Mouse (Mus musculus) CD4-positive, CD25-positive, alpha-beta regulatory T cell, adult 4 months (primary cell): ENCODE data around the gene Rfx8. TPM values are rescaled to one million over a fixed set of nuclear protein-coding genes. Genes with fewer than 3 reads are reported as not detected.

Experiments
- ATAC-seq: one replicate; pipeline ENCODE4 v1.8.0; 2017
- polyA plus RNA-seq, 2 experiments: library from polyadenylated mRNA; unstranded; fragments of 100-300 nt; shearing (Covaris generic); gene quantifications; one replicate each; pipeline ENCODE4 v1.2.1; 2017

Gene Rfx8
- polyA plus RNA-seq, 2 experiments from 2014 or later: not detected

DNA sequence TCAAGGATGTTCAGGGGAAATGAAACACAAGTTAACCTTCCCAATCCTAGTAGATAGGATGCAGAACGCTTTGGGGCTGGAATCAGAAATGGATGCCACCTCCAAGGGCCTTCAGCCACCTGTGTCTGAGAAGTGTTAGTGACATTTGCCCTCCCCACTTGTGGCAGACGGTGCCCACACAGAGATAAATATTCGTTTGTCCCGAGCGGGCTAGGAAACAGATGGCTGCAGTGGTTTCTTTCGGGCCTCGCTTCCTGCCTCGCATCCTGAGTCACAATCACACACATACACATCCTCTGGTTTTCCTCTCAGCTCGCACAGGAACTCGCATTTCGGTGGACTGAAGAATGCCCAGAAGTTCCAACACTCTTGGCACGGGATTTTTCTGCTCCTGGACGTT lies 13.5 kb upstream of the Rfx8 start:
- ATAC-seq: peak; percentile 77

DNA sequence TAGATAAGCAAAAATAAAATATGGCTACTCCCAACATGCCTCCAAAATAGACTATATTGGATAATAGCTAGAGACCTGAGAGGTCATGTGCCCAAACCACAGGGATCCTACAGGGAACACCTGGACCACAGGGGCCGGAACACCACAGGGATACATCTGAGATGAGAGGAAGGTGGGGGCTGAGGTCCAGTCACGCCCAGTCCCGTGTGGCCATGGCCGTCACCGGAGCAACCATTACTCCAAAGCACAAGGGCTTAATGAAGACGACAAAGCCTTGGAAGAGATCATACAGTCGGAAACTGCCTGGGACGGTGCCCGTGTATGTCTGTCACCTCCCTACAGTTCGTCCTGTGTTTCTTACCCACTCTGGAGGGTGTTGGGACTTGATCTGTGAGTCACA lies 13.1 kb upstream of the Rfx8 start:
- ATAC-seq: no peak

DNA sequence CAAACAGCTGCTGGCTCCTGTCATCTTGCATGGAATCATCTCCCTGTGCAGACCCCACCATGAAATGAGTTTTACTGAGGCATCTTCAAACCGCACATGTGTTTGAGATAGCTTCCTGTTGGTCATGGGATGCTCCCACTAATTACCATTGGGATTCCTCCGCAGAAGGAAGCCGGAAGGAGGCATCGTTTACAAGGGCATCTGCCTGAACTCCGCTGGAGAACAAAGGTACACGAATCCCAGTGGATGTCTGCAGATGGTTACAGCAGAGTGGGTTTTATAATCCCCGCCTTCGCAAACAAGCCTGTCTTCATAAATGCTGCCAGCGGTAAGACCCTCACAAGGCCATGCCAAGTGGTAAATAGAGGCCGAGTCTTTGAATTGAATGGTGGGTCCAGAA lies 11.3 kb upstream of the Rfx8 start:
- no peak for ATAC-seq

DNA sequence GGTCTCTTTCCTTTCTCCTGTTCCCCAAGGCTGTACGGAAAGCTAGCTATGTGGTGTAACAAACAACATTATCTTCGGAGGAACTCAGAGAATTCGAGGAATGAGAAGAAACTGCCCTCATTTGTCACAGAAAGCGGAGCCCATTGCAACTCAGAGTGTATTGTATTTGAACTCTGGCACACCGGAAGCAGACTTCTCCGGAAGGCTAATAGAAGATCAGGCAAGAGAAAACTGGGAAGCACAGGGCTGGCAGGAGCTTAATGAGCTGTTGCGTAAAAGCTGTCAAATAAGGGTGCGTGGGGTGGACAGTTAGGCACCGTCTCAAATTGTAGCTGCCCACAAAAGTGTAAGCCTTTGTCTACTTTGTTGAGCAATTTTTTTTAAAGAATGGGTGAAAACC lies 10.7 kb upstream of the Rfx8 start:
- ATAC-seq: no peak

DNA sequence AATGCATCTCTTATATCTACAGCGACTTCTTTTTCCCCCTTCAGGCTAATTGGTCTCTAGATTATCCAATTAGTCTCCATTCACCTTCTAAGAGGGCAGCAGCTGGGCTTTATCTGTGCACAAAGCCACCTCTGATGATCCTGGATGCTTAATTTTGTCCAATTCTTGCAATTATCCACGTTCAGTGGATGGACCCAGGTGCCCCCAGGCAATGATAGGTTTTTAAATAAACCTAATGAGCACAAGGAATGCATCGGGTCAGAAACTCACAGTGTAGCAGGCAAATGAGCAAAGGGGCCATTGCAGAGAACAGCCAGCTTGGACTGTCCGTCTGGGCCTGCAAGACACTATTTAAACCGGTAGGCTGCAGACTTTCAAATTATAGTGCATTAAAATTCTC lies 10.1 kb upstream of the Rfx8 start:
- ATAC-seq: no peak

DNA sequence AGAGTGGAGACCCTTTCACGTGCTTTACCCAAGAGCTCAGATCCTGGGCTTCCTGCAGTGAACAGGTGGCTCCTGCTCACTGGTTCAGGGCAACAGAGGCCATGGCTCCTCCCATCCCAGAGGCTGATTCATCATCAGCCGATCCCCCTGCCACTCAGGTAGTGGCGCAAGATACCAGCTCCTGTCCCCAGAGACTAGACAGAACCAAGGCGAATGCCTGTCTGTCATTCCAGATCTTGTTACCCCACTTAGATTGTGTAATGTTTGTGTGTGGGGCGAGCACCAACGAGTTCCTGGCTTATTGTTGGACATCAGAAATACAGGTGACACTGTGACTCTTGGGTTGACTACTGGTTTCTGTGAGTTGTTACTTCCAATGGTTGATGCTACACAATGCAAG lies 9.1 kb upstream of the Rfx8 start:
- ATAC-seq: no peak

DNA sequence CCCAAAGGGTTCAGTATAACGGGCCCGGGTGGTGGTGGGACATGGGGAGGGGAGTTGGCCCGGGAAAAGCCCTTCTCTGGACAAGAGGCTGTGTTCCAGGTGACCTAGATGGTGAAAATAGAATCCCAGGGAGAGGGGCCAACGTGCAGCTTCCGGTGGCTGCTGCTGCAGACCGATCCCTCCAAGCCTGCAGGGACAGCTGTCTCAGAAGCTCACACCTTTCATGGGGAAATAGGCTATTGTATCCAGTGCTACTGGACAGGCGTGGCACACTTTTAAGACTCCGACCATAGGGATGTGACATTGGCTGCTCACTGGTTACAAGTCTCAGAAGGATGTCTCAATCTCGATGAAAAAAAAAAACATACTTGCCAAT lies 542 bp upstream of the Rfx8 start:
- no peak for ATAC-seq

DNA sequence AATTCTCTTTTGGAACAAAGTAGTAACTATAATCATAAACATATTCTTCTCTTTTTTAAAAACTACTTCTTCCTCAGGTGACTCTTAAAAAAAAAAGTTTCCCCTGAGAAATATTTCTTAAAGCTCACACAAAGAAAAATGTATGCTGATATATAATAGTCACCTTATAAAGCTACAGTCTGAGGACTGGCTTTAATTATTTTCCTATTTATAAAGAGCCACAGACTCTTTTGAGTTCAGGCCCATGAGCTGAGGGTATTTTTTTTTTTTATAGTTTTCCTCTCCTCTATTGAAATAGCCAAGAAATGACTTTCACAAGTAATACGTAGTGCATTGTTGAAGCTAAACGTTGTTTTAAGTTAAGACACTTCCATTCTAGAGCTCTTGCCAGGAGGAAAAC lies 611 bp downstream of the Rfx8 start:
- no peak for ATAC-seq

DNA sequence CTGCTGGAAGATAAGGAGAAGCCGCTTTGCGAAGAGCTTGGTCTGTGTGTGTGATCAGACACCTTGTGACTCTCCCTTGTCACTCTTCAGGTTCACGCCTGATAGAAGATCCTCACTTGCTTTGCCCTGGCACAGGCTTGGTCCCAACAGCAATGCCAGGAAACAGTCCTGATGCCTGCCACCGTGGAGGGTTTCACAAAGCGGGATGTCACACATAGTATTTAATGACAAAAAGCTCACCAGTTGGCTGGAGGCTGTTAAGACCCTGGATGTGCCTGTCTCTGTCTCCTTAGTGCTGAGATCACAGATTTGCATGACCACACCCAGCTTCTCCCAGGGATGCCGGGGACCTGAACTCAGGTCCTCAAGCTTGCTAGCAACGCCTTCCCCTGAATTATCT lies 5.2 kb downstream of the Rfx8 start:
- ATAC-seq: no peak

DNA sequence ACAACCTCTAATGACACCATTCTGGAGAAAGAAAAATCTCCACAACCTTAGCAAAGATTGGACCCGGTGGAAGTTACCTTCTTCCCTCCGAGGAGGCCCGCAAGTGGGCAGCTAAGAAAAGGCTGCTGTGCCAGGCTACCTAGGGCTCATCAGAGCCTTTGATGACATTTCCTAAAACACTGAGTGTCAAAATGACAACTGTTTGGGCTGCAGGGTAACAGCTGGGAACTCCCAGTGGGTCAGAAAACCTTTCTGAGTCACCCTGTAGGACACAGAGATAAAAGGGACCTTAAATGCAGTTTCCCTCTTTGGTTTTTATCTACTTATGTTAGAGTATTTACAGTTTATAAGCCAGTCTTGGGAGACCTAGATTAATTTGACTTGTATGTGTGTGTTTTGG lies 6.1 kb downstream of the Rfx8 start:
- no peak for ATAC-seq

DNA sequence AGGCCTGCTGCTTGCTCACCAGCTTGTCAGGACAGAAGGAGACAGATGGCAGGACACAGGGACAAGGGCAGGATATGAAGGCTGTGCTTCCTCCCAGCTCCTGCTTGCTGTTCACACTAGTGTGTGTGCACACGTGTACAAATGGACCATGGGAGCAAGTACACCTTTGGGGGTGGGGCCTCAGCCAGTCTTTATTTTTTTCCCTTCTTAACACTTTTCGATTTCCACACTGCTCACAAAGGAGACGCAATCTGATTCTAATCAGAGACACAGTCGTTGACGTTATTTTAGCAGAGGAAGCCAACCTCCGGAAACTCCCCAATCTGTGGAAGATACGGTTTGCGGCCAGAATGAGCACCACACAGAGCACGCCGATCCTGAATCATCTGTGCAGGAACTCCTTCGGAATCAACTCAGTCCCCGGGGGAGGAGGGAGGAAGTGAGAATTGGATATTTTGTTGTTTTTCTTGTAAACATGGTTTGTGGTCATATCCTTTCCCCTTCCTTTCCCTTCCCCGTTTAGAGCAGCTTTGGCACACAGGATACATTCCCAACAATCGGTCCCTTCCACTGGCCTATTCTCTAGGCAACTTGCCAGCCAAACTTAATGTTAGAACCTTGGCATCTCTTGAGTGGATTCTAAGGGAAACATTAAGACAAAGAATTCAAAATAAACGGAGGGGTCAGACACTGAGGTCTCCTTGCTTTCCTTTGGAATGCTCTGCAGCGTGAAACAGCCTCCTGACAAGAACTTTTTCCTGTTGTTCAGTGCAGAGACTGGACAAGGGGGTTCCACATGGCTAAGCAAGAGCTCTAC lies 6.7 kb downstream of the Rfx8 start:
- peak; percentile 89 for ATAC-seq

DNA sequence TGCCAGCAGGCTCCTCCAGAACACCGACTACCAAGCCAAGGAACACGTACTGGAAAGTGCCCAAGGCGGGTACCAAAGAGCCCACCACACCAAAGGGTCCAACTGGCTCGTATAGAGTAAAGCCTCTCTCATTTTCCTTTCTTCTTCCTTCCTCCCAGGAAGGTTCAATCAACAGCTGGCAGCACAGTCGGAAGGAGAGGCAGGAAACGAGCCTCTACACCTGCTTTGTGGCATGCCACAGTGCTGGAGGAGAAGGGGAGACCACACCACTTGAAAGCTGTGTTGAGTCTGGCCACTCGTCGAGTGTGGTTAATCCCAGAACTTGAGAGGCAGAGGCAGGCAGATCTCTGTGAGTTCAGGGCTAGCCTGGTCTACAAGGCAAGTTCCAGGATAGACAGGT lies 7.5 kb downstream of the Rfx8 start:
- ATAC-seq: no peak

DNA sequence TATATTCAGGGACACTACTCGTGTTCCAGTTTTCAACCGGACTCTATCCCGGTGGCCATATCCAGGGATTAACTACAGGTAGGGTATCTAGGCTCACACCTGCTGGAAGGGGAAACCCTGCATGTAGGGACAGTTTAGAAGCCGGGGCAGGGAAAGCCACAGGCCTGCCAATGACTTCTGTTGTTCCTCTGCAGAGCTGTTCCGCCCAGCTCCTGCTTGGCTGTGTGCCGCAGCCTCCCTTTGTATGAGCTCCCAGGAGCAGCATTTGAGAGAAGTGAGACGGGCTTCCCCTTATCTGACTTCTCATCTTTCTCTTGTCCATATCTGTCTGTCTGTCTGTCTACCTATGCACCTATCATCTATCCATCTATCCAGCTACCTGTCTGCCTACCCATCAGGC lies 8.5 kb downstream of the Rfx8 start:
- ATAC-seq: no peak

DNA sequence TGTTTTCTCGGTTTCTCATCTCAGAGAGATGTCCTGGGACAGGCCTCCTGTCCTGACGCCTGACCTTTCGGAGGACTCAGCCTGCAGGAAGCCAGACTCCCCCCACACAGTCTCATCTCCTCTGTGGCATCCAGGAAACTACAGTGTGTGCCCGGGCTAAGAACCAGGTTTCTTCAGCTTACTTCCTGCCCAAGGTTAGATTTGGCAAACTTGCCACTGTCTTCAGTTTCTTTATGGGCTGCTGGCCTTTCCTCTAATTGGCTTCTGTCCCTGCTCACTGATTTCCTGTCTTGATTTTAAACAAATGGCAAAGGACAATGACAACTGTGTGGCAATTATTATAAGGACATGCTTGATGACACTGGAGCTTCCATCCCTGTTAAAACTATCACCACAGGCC lies 10.2 kb downstream of the Rfx8 start:
- peak; percentile 26 for ATAC-seq

DNA sequence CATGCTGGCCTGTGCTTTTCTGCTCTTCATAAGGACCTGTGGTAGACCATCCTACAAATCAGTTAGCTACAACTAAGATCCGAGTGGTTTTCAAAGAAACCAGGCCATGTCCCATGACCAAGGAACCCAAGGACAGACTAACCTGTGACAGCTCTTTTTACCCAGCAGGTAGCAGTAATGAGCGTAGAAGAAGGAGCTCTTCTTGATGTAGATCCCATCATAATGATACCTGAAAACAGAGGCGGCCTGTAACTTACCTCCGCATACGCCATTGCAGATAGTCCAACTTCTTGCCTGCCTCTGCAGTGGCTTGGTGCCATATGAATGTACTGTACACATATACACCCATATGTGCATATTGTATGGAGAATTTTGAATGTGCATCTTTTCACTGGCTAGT lies 10.8 kb downstream of the Rfx8 start:
- ATAC-seq: no peak

DNA sequence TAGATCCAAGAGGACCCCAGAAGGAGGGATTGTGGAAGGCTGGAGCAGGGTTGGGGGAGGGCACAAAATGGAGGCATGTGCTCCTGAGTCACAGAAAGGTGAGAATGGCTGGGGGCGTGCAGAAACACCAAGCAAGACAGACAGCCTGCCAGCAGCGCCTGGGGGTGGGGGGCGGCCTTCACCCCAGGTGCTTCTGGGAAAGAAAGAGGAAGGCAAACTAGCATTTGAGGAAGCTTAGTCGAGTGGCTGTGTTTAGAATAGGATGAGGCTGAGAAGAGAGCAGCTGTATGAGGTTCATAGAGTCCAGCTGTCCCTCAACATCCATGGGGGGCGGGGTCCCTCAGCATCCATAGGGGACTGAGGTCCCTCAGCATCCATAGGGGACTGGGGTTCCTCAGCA lies 12.0 kb downstream of the Rfx8 start:
- ATAC-seq: no peak

DNA sequence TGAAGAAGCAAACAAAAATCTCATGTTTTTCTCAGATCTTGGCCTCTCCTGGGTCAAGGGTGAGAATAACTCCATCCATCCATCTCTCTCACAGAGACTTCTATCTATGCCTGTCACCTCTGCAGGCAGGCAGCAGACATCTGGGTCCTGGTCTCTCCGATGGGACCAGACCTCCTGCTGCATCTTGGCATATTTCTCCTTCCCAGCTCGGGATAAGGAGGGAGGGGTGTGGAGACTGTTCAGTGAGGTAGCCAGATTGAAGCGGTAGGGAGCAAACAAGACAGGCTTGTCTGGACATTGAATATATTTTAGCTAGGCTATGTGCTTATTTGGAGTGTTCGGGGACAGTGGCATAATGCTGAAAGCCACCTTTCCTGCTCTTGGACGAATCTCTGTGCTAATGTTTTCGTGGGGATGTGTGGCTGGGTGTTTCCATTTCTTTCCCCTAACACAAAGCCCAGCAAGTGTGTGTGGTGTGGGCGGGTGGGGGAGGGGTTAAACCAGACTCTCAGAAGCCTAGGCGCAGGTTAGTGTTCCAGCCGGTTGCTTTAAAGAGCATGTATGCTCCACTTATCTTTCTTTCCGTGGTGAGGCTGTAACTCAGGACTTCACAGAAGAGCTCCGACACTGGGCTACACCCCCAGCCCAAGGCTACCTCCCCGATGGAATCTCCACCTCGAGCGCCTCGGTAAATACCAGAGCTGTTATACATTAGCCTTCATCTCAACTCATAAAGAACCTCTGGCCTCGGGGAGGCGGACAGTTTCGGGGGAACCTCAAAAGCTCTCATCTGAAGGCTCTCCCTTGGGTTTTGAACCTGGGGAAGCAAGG lies 18.4 kb downstream of the Rfx8 start:
- ATAC-seq: peak; percentile 47

DNA sequence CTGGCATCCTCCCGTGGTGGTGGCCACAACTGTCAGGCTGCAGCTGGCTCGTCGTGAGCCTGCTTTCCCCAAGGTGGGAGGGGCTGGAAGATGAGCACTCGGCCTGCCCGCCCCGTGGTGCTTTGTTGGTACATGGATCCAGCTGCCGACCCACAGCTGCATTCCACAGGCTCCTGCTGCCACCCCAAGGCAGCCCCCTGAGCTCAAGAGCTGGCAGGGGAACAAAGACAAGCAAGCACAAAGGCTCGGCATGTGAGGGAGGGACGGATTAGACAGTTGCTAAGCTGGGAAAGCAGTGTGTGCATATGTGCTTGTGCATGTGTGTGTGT lies 19.6 kb downstream of the Rfx8 start:
- ATAC-seq: no peak

DNA sequence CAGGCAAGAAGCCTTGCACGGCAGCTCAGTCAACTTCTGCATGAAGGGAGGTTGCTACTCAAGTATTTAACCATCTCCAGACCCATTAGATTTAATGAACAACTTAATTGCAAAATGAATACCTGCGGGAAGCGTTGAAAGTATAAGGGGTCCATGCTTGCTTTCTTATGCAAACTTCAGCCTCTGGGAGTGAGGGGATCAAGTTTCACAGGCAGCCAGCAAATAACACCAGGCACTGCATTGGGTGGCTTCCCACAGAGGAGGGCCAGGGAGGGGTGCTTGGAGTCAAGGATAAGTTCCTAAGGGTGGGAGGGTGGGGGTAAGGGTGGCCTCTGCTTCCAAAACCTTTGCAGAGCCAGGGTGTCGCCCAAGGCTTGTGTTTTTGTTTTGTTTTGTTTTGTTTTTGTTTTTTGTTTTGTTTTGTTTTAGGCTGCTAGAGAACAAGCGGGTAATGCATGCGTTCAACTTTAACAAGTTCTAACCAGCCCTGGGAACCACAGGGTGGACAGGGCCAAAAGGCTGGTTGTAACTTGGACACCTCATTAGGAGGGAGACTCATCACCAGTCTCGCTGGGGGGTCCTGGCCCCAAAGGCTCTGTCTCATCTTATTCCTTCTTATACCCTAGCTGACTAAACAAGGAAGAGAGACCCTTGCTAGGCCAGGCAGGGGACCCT lies 20.1 kb downstream of the Rfx8 start:
- no peak for ATAC-seq

DNA sequence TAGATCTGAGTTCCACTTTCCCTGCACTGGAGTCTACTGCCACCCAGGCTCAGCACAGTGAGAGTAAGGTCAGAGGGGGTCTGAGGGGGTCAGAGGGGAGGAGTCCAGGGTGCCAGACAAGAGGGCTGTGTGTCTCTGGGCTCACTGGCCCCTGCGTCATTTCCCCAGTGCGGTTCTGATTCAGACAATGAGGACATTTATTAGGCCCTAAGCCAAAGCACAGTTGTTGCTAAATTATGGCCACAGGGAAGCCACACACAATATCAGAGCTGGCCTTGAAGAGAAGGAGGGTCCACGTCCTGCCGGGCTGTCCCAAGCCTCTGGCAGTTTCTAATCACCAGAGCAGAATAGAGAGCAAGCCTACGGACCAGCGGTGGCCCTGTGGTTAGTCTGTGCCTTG lies 22.3 kb downstream of the Rfx8 start:
- no peak for ATAC-seq

DNA sequence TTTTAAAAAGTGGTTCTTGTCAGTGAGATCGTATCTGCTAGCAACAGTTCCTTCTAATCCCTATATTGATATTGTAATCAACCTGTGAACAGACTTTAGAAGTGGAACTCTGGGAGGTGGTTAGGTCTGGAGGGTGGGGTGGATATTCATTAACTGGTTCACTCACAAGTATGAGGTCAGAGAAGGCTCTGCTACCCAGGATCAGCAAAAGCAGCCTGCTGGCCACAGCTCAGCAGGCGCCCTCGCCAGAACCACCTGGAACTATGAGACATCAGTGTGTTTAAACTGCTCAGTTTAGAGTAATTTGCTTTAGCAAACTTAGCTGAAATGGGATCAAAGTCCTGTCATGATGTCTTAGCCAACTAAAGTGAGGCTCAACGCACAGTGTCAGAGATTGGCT lies 25.6 kb downstream of the Rfx8 start:
- no peak for ATAC-seq

DNA sequence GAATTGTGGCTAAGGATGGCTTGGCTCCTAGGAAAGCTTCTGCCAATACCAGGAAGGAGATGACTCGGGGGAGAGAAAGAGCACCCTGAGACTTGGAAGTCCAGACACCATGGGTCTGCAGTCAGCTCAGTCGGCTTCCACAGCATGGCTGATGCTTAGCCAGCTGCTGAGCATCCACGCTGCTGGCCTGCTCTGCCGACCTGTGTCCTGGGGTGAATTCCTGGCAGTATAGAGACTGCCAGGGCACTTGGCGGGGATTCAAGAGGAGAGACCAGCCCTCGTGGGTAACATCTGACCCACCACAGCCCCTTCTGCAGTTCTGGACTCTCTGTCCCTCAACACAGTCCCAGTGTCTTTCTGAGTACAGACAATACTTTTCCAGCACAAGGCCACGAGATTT lies 26.0 kb downstream of the Rfx8 start:
- no peak for ATAC-seq

DNA sequence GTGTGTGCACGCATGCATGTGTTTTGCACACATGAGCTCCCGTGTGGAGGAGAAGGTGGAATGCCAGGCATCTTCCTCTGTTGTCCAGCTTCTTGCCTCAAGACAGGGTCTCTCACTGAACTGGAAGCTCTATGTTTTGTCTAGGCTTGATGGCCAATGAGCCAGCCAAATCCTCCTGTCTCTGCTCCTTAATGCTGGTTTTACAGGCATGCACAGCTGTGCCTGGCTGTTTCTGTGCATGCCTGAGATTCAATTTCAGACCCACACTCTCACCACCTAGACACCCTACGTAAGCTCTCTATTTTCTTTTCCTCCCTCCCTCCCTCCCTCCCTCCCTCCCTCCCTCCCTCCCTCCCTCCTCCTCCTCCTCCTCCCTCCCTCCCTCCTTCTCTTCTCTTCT lies 28.8 kb downstream of the Rfx8 start:
- no peak for ATAC-seq

DNA sequence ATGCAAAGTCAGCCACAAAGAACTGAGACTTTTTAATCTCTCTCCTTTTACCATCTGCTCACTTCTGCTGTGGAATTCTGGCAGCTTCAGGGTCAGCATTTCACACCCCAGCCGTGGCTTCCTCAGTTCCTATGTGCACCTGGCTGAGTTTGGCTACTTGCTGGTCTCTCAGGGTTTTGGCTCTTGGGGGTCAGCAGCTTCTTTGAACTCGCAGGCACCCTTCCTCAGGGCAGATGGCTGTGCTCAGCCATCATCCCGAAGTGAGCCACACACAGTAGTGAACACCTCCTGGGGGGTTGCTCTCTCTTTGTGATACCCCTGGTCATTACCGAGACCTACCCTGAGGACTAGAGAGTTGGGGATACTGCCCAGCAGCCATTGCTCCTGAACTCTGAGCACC lies 29.7 kb downstream of the Rfx8 start:
- no peak for ATAC-seq
